Mouse (Mus musculus) layer of hippocampus, adult 2 months (tissue): Measurements from ENCODE around the gene Ecd. TPM values are rescaled to one million over a fixed set of nuclear protein-coding genes. Genes with fewer than 3 reads are reported as not detected.

Experiments used
- DNase-seq, 2 experiments: peaks; one replicate each; pipeline ENCODE4 v3.0.0; 2022; ENCODE audit warnings: low spot score in 2 of 2
- H3K27ac ChIP-seq: fragments of 200-600 bp; 2 replicates; pipeline ENCODE4 v1.8.1; 2022
- H3K4me3 ChIP-seq: fragments of 200-600 bp; 2 replicates; pipeline ENCODE4 v1.8.1; 2022; ENCODE audit warnings: mild to moderate bottlenecking
- CTCF ChIP-seq: fragments of 200-600 bp; conservative IDR thresholded peaks from 2 replicates; pipeline ENCODE4 v1.8.1; 2022; ENCODE audit warnings: antibody characterized with exemption, mild to moderate bottlenecking, moderate library complexity
- long read RNA-seq, 2 experiments: library from polyadenylated mRNA; stranded (forward); transcript quantifications; one replicate each; pipeline ENCODE4 v2.0.0; 2021; ENCODE audit warnings: borderline mapping rate in 2 of 2
- total RNA-seq, 2 experiments: library from RNA; stranded (reverse); gene quantifications; 2 replicates each; pipeline ENCODE4 v1.2.3; 2021

The Ecd gene
- total RNA-seq: 10 to 100 TPM; 31.7 to 37.2 TPM
- long read RNA-seq, experiment 1, transcript Ecd-201 (14 exons, 3,132 nt): major isoform, 23 of 32 reads
- long read RNA-seq, experiment 1, partial matches to known transcripts: 6 of 32 reads
- long read RNA-seq, experiment 1, other reads (novel, unspliced or antisense): 3 of 32 reads
- long read RNA-seq, experiment 2, transcript Ecd-201 (14 exons, 3,132 nt): major isoform, 52 of 57 reads
- long read RNA-seq, experiment 2, partial matches to known transcripts: 3 of 57 reads
- long read RNA-seq, experiment 2, other reads (novel, unspliced or antisense): 2 of 57 reads

- peak within 1 kb of the TSS; percentile 96 for H3K27ac ChIP-seq
- TF ChIP-seq CTCF: peak; percentile 69
- DNase-seq: peak; percentile 92
- H3K4me3 ChIP-seq: peak within 1 kb of the TSS; percentile 98
These were observed at the start of gene Ecd, which contains the start of gene Fam149b for GRCm38 (mm10) chr14:20347991-20348541. Gene Ecd, minus strand, starts transcription at chr14:20348121. Gene Fam149b, plus strand, starts transcription at chr14:20348162.

DNA sequence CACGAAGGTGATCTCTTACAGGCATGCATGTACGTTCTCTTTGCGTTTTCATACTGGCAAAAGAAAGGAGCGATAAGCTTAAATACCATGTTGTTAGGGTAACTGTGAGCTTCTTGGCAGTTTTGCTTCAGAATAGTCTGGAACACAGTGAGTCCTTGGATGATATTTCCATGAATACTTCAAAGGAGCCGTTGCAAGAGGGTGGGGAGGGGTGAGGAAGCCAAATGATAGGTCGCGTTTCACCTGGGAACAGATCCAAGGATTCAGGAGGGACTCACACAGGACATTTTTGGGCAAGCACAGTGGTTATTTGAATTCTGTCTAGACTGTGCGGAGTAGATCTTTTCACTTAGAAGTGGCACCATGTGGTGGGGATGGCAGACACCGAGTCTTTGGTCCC, 49.3 kb upstream of the Ecd start:
- H3K4me3 ChIP-seq: no peak overlapping the region
- H3K27ac ChIP-seq: no peak overlapping the region
- DNase-seq: no peak
- no peak for TF ChIP-seq CTCF

- peak; percentile 94 to 95 for DNase-seq
- Histone ChIP-seq H3K27ac (peak within 1 kb of the TSS; percentile 94), H3K4me3 (peak within 1 kb of the TSS; percentile 56)
- peak; percentile 100 for TF ChIP-seq CTCF
These were observed 45.4 kb upstream of the Ecd start, which contains the start of gene Mrps16 for GRCm38 (mm10) chr14:20393205-20393913. Gene Mrps16, minus strand, starts transcription at chr14:20393634.

DNA sequence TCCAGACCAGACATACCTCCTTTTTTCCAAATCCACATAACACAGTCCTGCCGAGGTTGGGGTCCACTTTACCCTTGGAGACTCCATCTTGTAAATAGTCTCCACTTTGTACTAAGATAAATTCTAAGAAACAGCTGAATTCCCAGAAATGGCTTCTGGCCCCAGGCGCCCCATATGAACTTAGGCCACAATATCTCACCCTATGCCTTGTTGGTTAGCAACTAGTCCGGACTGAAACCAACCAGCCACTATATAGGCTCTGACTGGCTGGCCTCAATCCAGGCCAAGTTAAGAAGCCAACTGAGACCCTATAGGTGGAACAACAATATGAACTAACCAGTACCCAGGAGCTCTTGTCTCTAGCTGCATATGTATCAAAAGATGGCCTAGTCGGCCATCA, 44.4 kb upstream of the Ecd start:
- no peak for DNase-seq
- H3K27ac ChIP-seq: no peak overlapping the region
- H3K4me3 ChIP-seq: peak overlapping the region; percentile 24; the same call in 1 of the 2 replicates
- no peak for TF ChIP-seq CTCF

DNA sequence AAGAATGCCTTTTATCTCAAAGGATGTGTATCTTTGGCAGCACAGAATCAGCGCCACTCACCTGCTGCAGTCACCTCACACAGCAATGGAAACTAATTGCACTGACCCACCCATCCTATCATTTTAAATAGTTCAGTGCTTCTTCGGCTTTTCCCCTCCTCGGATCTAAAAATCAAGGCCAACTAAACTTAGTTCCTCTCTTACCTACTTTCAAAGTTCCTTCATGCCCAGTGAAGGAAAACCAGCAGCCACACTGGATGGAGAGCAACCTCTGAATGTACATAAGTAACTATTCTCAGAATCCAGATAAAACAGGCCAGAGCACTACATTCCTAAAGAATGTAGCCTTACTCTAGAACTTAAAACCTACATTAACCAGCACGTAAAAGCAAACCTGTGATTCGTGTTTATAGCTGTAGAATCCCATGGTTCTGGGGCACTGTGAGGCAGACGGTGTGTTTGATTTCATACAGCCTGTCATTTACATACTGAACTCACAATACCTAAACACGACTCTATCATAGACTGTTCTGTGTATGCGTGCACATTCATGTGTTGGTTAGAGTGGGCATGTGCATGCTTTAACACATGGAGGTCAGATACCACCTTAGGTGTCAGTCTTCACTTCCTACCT, 41.6 kb upstream of the Ecd start:
- no peak for TF ChIP-seq CTCF
- Histone ChIP-seq H3K27ac (peak overlapping the region; percentile 78; the same call in 1 of the 2 replicates), H3K4me3 (peak overlapping the region; percentile 81)
- DNase-seq: no peak

DNA sequence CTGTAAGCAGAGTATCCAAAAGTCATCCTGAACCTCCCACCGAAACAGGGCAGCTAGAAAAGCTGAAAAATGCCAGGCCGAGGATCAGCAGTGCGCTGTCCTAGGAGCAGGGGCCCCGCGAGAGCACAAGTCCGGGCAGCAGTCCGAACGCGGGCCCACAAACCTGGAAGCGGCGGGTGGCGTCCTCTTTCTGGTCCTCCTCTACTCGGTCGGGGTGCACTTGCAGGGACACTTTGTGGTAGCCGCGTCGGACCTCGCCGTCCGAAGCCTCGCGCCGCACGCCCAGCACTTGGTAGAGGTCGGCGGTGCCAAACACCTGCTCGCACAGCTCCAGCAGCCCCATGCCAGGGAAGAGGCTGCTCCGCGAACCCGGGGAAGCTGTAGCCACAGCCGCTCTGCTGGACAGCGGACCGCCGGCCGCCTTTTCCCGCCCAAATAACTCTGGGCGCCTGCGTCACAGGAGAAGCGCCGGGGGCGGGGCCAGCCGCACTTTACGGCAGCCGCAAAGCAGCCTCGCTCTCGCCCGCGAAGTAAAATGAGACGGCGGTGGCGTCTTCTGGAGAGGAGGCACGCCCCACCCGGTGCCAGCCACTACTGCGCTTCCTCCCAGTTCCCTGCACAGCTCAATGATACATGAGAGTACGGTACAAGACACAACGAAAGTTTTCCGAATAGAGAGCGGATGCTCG, 40.7 kb upstream of the Ecd start, which contains the start of gene Dnajc9:
Gene Dnajc9, minus strand, starts transcription at position 470 of the 689 bp plus-strand sequence.
- TF ChIP-seq CTCF: 0 out of 2 replicates have a peak, but pooled peaks have one; percentile 9
- Histone ChIP-seq H3K27ac (peak within 1 kb of the TSS; percentile 78), H3K4me3 (peak within 1 kb of the TSS; percentile 81)
- DNase-seq: peak; percentile 92 to 95

- no peak for TF ChIP-seq CTCF
- Histone ChIP-seq H3K4me3 (no peak overlapping the region), H3K27ac (no peak overlapping the region)
- no peak for DNase-seq
These were observed 32.0 kb upstream of the Ecd start for GRCm38 (mm10) chr14:20379753-20380430.

DNA sequence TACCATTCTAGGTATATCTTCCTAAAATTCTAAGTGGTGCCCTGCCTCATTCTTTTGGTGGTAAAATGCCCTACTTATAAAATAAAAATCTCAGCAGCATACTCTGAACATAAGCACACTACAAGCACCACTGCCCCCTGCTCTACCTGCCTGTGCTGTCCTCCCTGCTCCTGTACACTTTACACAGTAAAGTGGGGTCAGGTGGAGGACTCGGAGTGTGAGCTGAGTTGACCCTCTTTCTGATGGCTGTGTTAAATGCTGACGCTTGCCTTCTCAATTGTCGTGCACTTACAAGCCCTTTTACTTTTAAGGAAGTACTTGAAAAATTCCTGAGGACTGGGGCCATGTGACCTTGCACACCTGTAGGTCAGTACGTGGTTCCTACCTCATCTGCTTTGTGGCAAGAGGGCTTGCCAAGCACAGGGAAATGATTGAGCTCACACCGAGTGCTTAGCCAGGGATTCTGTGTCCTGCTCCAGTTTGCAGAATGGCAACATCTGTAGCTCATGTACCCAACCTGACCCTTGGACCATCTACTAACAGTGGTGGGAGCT, 31.2 kb upstream of the Ecd start:
- no peak for TF ChIP-seq CTCF
- no peak overlapping the region for H3K27ac ChIP-seq
- DNase-seq: no peak
- H3K4me3 ChIP-seq: no peak overlapping the region

DNA sequence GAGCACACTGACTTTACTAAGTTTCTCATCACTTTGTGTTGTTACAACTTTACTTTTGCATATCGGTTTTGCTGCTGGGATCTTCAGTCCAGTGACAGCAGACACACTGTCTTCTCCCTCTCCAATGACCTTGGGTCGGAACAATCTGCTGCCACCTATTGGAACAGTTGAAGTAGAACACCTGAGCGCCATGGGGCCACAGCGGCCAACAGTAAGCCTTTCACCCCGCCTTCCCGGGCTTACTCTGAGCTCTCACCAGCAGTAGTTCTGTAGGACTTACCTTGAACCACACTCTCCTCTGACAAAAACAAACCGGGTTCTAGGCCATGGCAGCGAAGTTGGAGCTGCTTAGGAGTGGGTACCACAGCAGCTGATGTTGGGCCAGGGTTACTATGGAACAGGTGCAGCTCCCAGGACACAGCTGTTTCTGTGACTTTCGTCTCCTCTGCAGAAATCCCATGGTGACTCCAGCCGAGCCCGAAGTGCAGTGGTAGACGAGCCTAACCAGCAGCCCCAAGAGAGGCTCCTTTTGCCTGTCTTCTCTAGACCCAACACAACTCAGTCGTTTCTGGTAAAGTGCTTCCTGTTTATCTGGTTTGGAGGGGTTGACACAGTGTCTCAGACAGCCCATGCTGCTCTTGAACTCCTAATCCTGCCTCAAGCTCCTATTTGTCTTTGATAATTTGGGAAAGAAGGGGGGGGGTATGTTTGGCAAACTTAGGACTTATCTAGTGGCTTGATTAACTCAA, 30.6 kb upstream of the Ecd start:
- no peak overlapping the region for H3K27ac ChIP-seq
- no peak for DNase-seq
- H3K4me3 ChIP-seq: no peak overlapping the region
- peak; percentile 71 for TF ChIP-seq CTCF

DNA sequence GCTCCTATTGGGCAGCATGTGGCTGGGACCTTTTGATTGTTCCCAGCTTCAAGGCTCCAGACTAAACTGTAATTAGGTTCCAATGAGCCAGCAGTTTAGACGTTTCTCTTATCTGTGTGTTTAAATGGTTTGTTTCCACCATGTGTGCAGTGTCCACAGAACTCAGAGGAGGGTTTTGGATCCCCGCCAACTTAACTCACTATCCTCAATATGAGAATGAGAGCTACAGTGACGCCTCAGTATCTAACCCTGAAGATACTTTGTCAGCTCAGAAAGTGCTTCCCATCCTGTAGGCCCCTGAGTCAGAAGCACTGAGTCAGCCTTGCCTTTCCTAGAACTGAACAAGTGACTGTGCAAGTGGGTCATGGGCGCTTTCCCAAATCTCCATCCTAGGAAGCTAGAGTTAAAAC, 29.2 kb upstream of the Ecd start:
- TF ChIP-seq CTCF: no peak
- Histone ChIP-seq H3K4me3 (no peak overlapping the region), H3K27ac (no peak overlapping the region)
- DNase-seq: no peak

DNA sequence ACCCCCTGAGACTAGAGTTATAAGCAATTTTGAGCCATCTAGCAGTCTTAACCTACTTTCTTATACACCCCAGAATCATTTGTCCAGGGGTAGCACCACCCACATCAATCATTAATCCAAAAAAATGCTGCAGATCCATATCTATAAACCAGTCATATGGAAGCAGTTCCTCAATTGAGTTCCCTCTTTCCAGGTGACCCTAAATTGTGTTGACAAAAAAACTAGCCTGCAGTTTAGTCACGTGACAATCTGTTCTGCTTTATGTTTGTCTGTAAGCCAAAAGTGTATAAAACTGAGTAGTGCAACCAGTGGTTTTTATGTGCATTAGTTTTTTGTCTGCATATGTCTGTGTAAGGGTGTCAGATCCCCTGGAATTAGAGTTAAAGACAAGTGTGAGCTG, 23.9 kb upstream of the Ecd start:
- Histone ChIP-seq H3K4me3 (no peak overlapping the region), H3K27ac (no peak overlapping the region)
- no peak for TF ChIP-seq CTCF
- DNase-seq: no peak
